Mouse (Mus musculus): ENCODE data around the gene Rpf1.

- TF ChIP-seq CTCF (IDR thresholded peaks at IDR 0.05; ENCODE audit: low read depth, low read length) (no peak), POLR2A (IDR thresholded peaks at IDR 0.05; ENCODE audit: extremely low read depth, insufficient read depth, low read length) (no peak)
Measured at GRCm38 (mm10) chr3:146472657-146473056, 48.6 kb downstream of the Rpf1 start.
